Mouse (Mus musculus): Measurements from ENCODE around the gene Gm11549.
A peak's percentile ranks its signal among the peaks of the same experiment; 100 is the strongest.

The Gm11549 gene

GRCm38 (mm10) chr3:36521073-36522060 lies at the start of gene Gm11549:
Gm11549 (minus strand) TSS chr3:36521813.
- peak; percentile 65 for DNase-seq

- DNase-seq, result no peak
These were observed 48.2 kb upstream of the Gm11549 start for GRCm38 (mm10) chr3:36569836-36570235.

- DNase-seq, result no peak
These were observed 42.1 kb upstream of the Gm11549 start for GRCm38 (mm10) chr3:36563666-36564065.

GRCm38 (mm10) chr3:36559606-36560005 lies 38.0 kb upstream of the Gm11549 start:
- no peak for DNase-seq

- no peak for DNase-seq
These were observed 36.0 kb upstream of the Gm11549 start for GRCm38 (mm10) chr3:36557601-36558000.

- peak; percentile 93 for DNase-seq
These were observed 30.9 kb upstream of the Gm11549 start, which contains the start of gene Exosc9 for GRCm38 (mm10) chr3:36552406-36553047. Exosc9 (plus strand) TSS chr3:36552606.

- no peak for DNase-seq
These were observed 30.3 kb upstream of the Gm11549 start for GRCm38 (mm10) chr3:36551851-36552384.

GRCm38 (mm10) chr3:36551343-36551742 lies 29.7 kb upstream of the Gm11549 start:
- DNase-seq, result peak; percentile 68

- no peak for DNase-seq
These were observed 23.3 kb upstream of the Gm11549 start for GRCm38 (mm10) chr3:36544961-36545360.

GRCm38 (mm10) chr3:36541399-36541798 lies 19.8 kb upstream of the Gm11549 start:
- no peak for DNase-seq

- DNase-seq, result no peak
These were observed 19.1 kb upstream of the Gm11549 start for GRCm38 (mm10) chr3:36540756-36541155.

GRCm38 (mm10) chr3:36537701-36538470 lies 16.3 kb upstream of the Gm11549 start:
- no peak for DNase-seq

- DNase-seq, result no peak
These were observed 14.4 kb upstream of the Gm11549 start for GRCm38 (mm10) chr3:36536041-36536440.

- DNase-seq, result peak; percentile 15
These were observed 11.6 kb upstream of the Gm11549 start for GRCm38 (mm10) chr3:36533201-36533672.

- DNase-seq, result no peak
These were observed 11.1 kb upstream of the Gm11549 start for GRCm38 (mm10) chr3:36532738-36533137.

- DNase-seq, result peak; percentile 65
These were observed 10.4 kb upstream of the Gm11549 start for GRCm38 (mm10) chr3:36531979-36532542.

- DNase-seq, result no peak
These were observed 9.6 kb upstream of the Gm11549 start for GRCm38 (mm10) chr3:36531242-36531641.

- no peak for DNase-seq
These were observed 9.2 kb upstream of the Gm11549 start for GRCm38 (mm10) chr3:36530781-36531180.

GRCm38 (mm10) chr3:36530345-36530744 lies 8.7 kb upstream of the Gm11549 start:
- DNase-seq, result no peak

- DNase-seq, result no peak
These were observed 2.9 kb upstream of the Gm11549 start for GRCm38 (mm10) chr3:36524466-36524865.

- no peak for DNase-seq
These were observed 524 bp upstream of the Gm11549 start for GRCm38 (mm10) chr3:36522137-36522536.

- DNase-seq, result no peak
These were observed 5.4 kb downstream of the Gm11549 start for GRCm38 (mm10) chr3:36516196-36516595.
